Mouse (Mus musculus) heart, embryonic 10.5 days (tissue): ENCODE data around the gene Alx3. TPM values are rescaled to one million over a fixed set of nuclear protein-coding genes. Genes with fewer than 3 reads are reported as not detected.

Experiments used
- DNase-seq: peaks from one replicate; pipeline ENCODE4 v3.0.0-alpha.2; 2017; ENCODE audit warnings: low spot score
- H3K27ac ChIP-seq: fragments of 300-500 bp; sonication (generic); 2 replicates; pipeline ENCODE4 v1.5.1; 2016; ENCODE audit warnings: mild to moderate bottlenecking
- H3K27me3 ChIP-seq: fragments of 300-500 bp; sonication (generic); 2 replicates; pipeline ENCODE4 v1.6.1; 2016; ENCODE audit warnings: mild to moderate bottlenecking; ENCODE audit not compliant: poor library complexity, insufficient read depth, severe bottlenecking
- H3K36me3 ChIP-seq: fragments of 300-500 bp; sonication (generic); 2 replicates; pipeline ENCODE4 v1.6.1; 2016; ENCODE audit warnings: mild to moderate bottlenecking, moderate library complexity
- H3K4me1 ChIP-seq: fragments of 300-500 bp; sonication (generic); 2 replicates; pipeline ENCODE4 v1.6.1; 2016; ENCODE audit warnings: mild to moderate bottlenecking
- H3K4me3 ChIP-seq: fragments of 300-500 bp; sonication (generic); 2 replicates; pipeline ENCODE4 v1.5.1; 2016; ENCODE audit warnings: mild to moderate bottlenecking, moderate library complexity
- H3K9me3 ChIP-seq: fragments of 300-500 bp; sonication (generic); 2 replicates; pipeline ENCODE4 v1.6.1; 2016; ENCODE audit warnings: mild to moderate bottlenecking, moderate library complexity
- WGBS: fragments of 180-500 bp; shearing (Covaris S2); methylation state at CpG from one replicate; pipeline ENCODE4 v1.1.7; 2016; 5-methylcytosine and 5-hydroxymethylcytosine counted together
- polyA plus RNA-seq: library from polyadenylated mRNA; unstranded; fragments of >200 nt; fragmentation: Nextera tagmentation; extraction: Ambion mirVana; gene quantifications from 2 replicates; pipeline ENCODE4 v1.2.1, GENCODE M21; 2016

Alx3 gene
- 2.3 and 13.0 TPM in 2 replicates for polyA plus RNA-seq

GRCm38 (mm10) chr3:107594662-107595263 lies at the start of gene Alx3:
Gene Alx3 (plus strand): TSS chr3:107595031.
- Histone ChIP-seq H3K9me3 (no peaks in the 10 kb centered on the region), H3K4me3 (peak within 1 kb of the TSS; percentile 63), H3K36me3 (no peaks in the 10 kb centered on the region), H3K4me1 (peaks cover 33% of the 10 kb centered on the region), H3K27ac (peak within 1 kb of the TSS; percentile 69), H3K27me3 (peaks cover 95% of the 10 kb centered on the region)
- no peak for DNase-seq
- 1% methylated on average over 23 of the region's 46 CpGs for WGBS

- WGBS: 62% methylated on average over 5 of the region's 5 CpGs
Measured at GRCm38 (mm10) chr3:107545278-107545677, 49.6 kb upstream of the Alx3 start.

GRCm38 (mm10) chr3:107545716-107546412 lies 49.0 kb upstream of the Alx3 start:
- H3K27me3 ChIP-seq: peaks cover 28% of the 10 kb centered on the region
- H3K4me1 ChIP-seq: no peaks in the 10 kb centered on the region; the same call in none of the 2 replicates
- no peak overlapping the region for H3K27ac ChIP-seq
- H3K36me3 ChIP-seq: no peaks in the 10 kb centered on the region
- WGBS: 72% methylated on average over 10 of the region's 10 CpGs
- no peak overlapping the region for H3K4me3 ChIP-seq
- no peaks in the 10 kb centered on the region for H3K9me3 ChIP-seq
- no peak for DNase-seq

More at GRCm38 (mm10) chr3:107545278-107545677, 49.6 kb upstream of the Alx3 start:
- no peak for DNase-seq
- H3K36me3 ChIP-seq: no peaks in the 10 kb centered on the region
- no peak overlapping the region for H3K27ac ChIP-seq
- no peaks in the 10 kb centered on the region for H3K9me3 ChIP-seq
- H3K4me3 ChIP-seq: no peak overlapping the region
- H3K27me3 ChIP-seq: peaks cover 32% of the 10 kb centered on the region
- no peaks in the 10 kb centered on the region; the same call in none of the 2 replicates for H3K4me1 ChIP-seq

- H3K27ac ChIP-seq: no peak overlapping the region; the same call in 1 of the 2 replicates
- H3K4me3 ChIP-seq: no peak overlapping the region
- no peaks in the 10 kb centered on the region; the same call in none of the 2 replicates for H3K4me1 ChIP-seq
- DNase-seq: no peak
- no peaks in the 10 kb centered on the region for H3K9me3 ChIP-seq
- H3K36me3 ChIP-seq: no peaks in the 10 kb centered on the region
- 75% methylated on average over 2 of the region's 2 CpGs for WGBS
- peaks cover 34% of the 10 kb centered on the region for H3K27me3 ChIP-seq
Measured at GRCm38 (mm10) chr3:107546956-107547355, 47.9 kb upstream of the Alx3 start.

- 70% methylated on average over 17 of the region's 17 CpGs for WGBS
- no peak overlapping the region for H3K27ac ChIP-seq
- H3K4me3 ChIP-seq: no peak overlapping the region
- no peaks in the 10 kb centered on the region for H3K36me3 ChIP-seq
- DNase-seq: no peak
- peaks cover 7% of the 10 kb centered on the region for H3K4me1 ChIP-seq
- H3K27me3 ChIP-seq: peaks cover 64% of the 10 kb centered on the region
- no peaks in the 10 kb centered on the region for H3K9me3 ChIP-seq
Measured at GRCm38 (mm10) chr3:107550409-107551049, 44.3 kb upstream of the Alx3 start.

GRCm38 (mm10) chr3:107554842-107555241 lies 40.0 kb upstream of the Alx3 start, which contains the start of gene Ubl4b:
Gene Ubl4b (minus strand): TSS chr3:107555073.
- Histone ChIP-seq H3K4me3 (no peak within 1 kb of the TSS), H3K27me3 (peaks cover 75% of the 10 kb centered on the region), H3K36me3 (no peaks in the 10 kb centered on the region), H3K4me1 (peaks cover 14% of the 10 kb centered on the region), H3K9me3 (no peaks in the 10 kb centered on the region), H3K27ac (no peak within 1 kb of the TSS)
- WGBS: 89% methylated on average over 2 of the region's 2 CpGs
- no peak for DNase-seq

- Histone ChIP-seq H3K4me1 (peaks cover 45% of the 10 kb centered on the region), H3K9me3 (no peaks in the 10 kb centered on the region), H3K27ac (no peak overlapping the region), H3K36me3 (no peaks in the 10 kb centered on the region), H3K27me3 (peaks cover 54% of the 10 kb centered on the region), H3K4me3 (no peak overlapping the region)
- no peak for DNase-seq
- WGBS: 19% methylated on average over 3 of the region's 3 CpGs
Measured at GRCm38 (mm10) chr3:107558740-107559139, 36.1 kb upstream of the Alx3 start.

- no peak overlapping the region for H3K4me3 ChIP-seq
- DNase-seq: peak; percentile 91
- H3K4me1 ChIP-seq: peaks cover 48% of the 10 kb centered on the region
- no peaks in the 10 kb centered on the region for H3K36me3 ChIP-seq
- no peak overlapping the region for H3K27ac ChIP-seq
- WGBS: 6% methylated on average over 3 of the region's 3 CpGs
- no peaks in the 10 kb centered on the region for H3K9me3 ChIP-seq
- H3K27me3 ChIP-seq: peaks cover 51% of the 10 kb centered on the region
Measured at GRCm38 (mm10) chr3:107559183-107559582, 35.6 kb upstream of the Alx3 start.

GRCm38 (mm10) chr3:107562104-107562503 lies 32.7 kb upstream of the Alx3 start:
- H3K4me3 ChIP-seq: no peak overlapping the region
- no peaks in the 10 kb centered on the region for H3K36me3 ChIP-seq
- peaks cover 35% of the 10 kb centered on the region for H3K27me3 ChIP-seq
- H3K27ac ChIP-seq: peak overlapping the region; percentile 52; the same call in 1 of the 2 replicates
- no peaks in the 10 kb centered on the region for H3K9me3 ChIP-seq
- H3K4me1 ChIP-seq: peaks cover 66% of the 10 kb centered on the region
- DNase-seq: no peak
- WGBS: 55% methylated on average over 2 of the region's 2 CpGs

GRCm38 (mm10) chr3:107562591-107562990 lies 32.2 kb upstream of the Alx3 start:
- Histone ChIP-seq H3K4me3 (no peak overlapping the region), H3K27ac (peak overlapping the region; percentile 52), H3K27me3 (peaks cover 31% of the 10 kb centered on the region; the same call in 1 of the 2 replicates), H3K36me3 (no peaks in the 10 kb centered on the region), H3K9me3 (no peaks in the 10 kb centered on the region), H3K4me1 (peaks cover 69% of the 10 kb centered on the region)
- 80% methylated on average over 4 of the region's 4 CpGs for WGBS
- no peak for DNase-seq

GRCm38 (mm10) chr3:107563880-107564279 lies 31.0 kb upstream of the Alx3 start:
- peaks cover 79% of the 10 kb centered on the region for H3K4me1 ChIP-seq
- H3K36me3 ChIP-seq: no peaks in the 10 kb centered on the region
- DNase-seq: no peak
- H3K4me3 ChIP-seq: no peak overlapping the region
- WGBS: 6% methylated on average over 4 of the region's 4 CpGs
- peak overlapping the region; percentile 86 for H3K27ac ChIP-seq
- H3K9me3 ChIP-seq: no peaks in the 10 kb centered on the region
- peaks cover 19% of the 10 kb centered on the region for H3K27me3 ChIP-seq

GRCm38 (mm10) chr3:107565331-107565730 lies 29.5 kb upstream of the Alx3 start:
- Histone ChIP-seq H3K4me1 (peaks cover 81% of the 10 kb centered on the region), H3K27me3 (peaks cover 17% of the 10 kb centered on the region), H3K27ac (peak overlapping the region; percentile 75), H3K4me3 (no peak overlapping the region), H3K36me3 (no peaks in the 10 kb centered on the region), H3K9me3 (no peaks in the 10 kb centered on the region)
- 12% methylated on average over 3 of the region's 3 CpGs for WGBS
- DNase-seq: no peak

GRCm38 (mm10) chr3:107567766-107568165 lies 27.1 kb upstream of the Alx3 start:
- Histone ChIP-seq H3K27ac (no peak overlapping the region), H3K4me1 (peaks cover 64% of the 10 kb centered on the region), H3K27me3 (peaks cover 27% of the 10 kb centered on the region), H3K4me3 (no peak overlapping the region), H3K36me3 (no peaks in the 10 kb centered on the region), H3K9me3 (no peaks in the 10 kb centered on the region)
- 74% methylated on average over 7 of the region's 7 CpGs for WGBS
- DNase-seq: no peak
